Mouse (Mus musculus) activated CD4-positive, CD25-positive, alpha-beta regulatory T cell, adult 4 months (primary cell): ENCODE results near the gene Sf3a2. TPM values are rescaled to one million over a fixed set of nuclear protein-coding genes. Genes with fewer than 3 reads are reported as not detected.
"Not testable (repeated sequence)": the region's sequence is repeated elsewhere in the genome, so short reads cannot be mapped to it uniquely, and the experiment has no call there.

Source experiments
- ATAC-seq: one replicate; pipeline ENCODE4 v1.8.0; 2017
- polyA plus RNA-seq, 2 experiments: library from polyadenylated mRNA; unstranded; fragments of 100-300 nt; shearing (Covaris generic); gene quantifications; one replicate each; pipeline ENCODE4 v1.2.1; 2017

Sf3a2 gene
- polyA plus RNA-seq, 2 experiments from 2014 or later = 18.9 to 19.9 TPM

DNA sequence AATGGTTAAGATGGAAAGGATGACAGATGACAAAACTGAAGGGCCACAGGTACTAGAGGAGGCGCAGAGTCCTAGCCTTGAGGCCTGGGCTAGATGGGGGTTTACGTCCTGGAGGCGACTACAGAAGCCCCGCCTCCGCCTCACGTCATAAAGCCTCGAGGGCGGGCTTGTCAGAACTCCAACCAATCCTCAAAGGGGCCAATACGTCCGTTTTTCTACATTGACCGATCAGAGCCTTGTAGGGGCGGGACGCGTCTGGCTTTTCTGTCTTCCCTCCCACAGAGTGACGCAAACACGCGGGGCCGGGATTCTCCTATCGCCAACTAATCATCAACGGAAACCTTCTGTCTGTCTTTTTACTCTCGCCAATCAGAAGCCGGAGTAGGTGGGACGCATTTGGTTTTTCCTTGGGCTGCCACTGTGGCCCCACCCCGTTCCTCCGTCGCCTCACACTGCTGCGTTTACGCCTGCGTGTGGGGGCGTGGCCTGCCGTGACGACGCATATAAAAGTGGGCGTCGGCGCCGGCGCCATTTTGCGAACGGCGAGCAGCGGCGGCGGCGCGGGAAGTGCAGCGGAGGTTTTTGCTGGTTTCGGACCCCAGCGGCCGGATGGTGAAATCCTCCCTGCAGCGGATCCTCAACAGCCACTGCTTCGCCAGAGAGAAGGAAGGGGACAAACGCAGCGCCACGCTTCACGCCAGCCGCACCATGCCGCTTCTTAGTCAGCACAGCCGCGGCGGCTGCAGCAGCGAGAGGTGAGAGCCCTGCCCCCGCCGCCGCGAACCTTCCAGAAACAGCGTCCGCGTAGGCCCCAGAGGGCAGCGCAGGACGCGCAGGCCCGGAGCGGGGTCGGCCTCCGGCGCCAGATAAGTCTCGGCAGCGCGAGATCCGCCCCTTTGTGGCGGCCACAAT is 28.4 kb downstream of the Sf3a2 start, which contains the start of gene Oaz1:
Gene Oaz1 (plus strand): TSS at position 506 of the 912 bp plus-strand sequence.
- ATAC-seq = peak; percentile 90

DNA sequence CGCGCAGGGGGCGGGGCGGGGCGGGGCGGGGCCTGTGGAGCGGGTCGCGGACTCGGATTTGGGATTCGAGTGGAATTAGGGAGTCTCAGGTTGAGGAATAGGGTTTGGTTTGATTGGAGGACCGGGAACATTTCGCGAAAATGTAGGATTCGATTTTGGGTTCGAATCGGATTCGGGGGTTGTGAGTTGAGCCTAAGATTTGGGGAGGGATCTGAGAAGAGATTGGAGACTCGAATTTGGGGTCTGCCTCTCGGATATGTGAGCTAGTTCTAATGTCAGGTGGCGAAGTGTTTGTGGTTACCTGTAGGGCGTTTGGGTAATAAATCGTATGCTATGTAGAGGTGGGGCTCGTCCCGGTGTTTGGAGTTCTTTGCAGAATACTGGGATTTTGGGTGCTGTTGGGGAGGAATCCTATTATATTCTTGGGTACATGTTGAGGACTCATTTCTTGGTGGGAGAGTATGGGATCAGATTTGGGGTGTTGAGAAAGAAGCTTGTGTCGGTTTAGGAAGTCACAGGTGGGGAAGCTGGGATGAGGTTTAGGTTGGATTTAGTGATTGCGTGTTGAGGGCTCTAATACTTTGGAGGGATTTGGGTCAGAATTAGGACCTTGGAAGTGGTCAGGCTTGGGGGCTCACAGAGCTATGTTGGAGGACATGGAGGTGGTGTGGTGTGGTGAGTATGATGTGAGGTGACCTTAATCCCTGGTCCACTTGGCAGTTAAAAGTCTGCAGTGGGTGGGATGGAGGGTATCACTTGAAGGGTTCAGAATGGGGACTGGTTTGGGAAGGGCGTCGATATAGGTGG is 29.3 kb downstream of the Sf3a2 start:
- no peak for ATAC-seq

DNA sequence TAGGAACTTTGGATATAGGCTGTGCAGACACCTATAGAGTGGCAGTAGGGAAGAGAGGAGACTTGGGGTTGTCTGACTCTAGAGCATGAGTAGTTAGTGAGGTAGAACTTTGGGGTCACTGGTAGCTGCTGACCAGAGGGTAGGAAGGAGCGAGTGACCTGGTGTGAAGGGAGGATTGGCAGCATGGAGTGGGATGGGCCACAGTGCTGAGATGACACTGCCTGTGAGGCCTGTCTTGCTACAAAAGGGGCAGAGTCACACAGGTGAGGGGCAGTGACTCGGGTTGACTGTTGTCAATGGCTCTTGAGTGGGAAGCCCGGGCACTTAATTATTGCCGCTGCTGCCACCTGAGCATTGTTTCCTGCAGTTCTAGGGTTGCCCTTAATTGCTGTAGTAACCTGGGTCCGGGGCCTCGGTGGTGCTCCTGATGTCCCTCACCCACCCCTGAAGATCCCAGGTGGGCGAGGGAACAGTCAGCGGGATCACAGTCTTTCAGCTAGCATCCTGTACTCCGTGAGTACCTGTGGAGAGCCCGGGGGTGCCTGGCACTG is 29.9 kb downstream of the Sf3a2 start:
- ATAC-seq = no peak

DNA sequence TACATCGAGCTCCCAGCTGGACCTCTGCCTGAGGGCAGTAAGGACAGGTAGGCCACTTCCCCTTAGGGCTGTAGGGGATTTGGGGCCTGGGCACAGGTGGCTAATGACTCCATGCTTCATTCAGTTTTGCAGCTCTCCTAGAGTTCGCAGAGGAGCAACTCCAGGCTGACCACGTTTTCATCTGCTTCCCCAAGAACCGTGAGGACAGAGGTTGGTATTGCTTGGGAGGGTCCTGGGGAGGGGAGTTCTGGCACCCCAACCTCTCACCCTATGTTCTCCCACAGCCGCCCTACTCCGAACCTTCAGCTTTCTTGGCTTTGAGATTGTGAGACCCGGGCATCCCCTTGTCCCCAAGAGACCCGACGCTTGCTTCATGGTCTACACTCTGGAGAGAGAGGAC is 30.6 kb downstream of the Sf3a2 start:
- not testable (repeated sequence) for ATAC-seq

DNA sequence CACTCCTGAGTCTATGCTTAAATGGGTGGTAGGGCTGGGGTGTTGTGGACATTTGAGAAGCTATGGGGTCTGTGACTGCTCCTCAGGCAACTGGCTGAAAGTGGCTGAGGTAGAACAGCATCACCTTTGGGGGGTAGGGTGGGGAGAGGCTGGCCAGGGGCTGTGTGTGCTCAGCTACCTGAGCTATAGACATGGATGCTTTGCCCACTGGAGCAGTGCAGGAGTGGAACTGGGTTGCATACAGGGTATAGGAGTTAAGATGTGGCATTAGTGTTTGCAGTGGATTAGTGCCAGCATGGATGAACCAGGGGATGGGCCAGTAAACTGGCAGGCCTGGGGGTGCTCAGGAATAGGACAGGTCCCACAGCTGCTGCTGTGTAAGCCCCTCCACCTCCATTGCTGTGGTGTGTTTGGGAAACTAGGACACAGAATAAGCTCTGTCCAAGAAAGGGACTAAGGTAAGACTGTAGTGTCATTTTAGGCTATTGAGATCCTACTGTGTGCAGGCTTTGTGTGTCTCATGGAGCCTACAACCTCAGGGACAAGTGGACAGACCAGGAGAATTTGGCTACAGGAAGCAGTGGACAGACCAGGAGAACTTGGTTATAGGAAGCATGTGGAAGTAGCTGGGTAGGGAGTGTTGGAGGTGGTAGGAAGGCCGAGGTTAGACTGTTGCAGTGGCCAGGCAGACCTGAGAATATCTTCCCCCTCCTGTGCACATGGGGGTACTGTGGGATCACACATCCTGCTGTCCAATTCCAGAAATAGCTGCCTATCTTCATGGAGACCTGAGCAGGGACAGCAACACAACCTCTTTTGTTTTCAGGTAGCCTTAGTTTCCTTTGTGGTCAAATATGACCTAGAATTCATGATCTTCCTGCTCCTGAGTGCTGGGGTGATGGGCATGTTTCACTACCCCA is 31.6 kb downstream of the Sf3a2 start:
- ATAC-seq = no peak

DNA sequence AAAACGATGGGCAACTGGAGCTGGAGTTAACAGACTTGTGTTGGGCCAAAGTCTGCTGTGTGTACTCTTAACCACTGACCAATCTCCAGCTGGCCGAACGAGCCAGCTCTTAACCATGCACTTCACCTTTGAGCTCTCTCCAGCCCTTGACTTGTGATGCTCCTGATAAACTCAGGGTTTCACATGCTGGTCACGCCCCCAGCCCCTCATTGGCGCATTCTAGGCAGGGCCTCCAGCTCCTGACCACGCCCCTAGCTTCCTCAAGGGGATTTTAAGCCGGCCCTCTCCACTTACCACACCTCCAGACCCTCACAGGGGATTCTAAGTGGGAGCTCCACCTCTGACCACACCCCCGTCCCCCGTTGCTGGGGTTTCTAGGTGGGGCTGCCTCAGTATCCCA is 33.1 kb downstream of the Sf3a2 start:
- ATAC-seq = no peak

DNA sequence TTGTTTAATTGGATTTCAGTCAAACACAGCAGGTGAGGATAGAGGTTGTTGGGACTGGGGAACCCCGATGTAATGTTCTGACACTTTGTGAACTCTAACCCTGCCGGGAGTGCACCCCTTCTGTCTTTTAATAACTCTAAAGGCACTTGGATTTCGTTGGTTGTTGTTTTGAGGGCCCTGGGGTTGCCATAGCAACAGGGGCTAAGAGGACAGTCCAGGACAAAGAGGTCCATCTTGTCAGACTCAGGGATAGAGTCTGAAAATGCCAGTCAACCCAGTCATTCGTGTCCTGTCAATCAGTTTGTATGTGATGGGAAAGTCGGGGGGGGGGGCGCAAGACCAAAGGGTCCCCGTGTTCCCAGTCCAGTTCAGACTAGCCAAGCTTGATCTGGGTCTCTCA is 34.8 kb downstream of the Sf3a2 start:
- no peak for ATAC-seq

DNA sequence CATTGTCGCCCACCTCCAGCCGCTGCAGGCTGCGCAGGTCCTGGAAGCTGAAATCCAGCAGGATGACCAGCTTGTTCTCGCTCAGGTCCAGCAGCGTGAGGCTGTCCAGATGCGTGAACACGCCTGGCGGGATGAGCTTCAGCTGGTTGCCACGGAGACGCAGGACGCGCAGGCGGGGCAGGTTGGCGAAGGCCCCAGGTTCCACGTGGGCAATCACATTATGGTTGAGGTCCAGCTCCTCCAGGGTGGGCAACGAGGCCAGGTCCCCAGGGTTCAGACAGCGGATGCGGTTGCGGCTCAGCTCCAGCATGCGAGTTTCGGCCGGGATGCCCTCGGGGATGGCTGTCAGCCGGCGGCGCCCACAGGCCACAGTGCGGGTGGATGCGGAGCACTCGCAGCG is 37.6 kb downstream of the Sf3a2 start:
- ATAC-seq = no peak

DNA sequence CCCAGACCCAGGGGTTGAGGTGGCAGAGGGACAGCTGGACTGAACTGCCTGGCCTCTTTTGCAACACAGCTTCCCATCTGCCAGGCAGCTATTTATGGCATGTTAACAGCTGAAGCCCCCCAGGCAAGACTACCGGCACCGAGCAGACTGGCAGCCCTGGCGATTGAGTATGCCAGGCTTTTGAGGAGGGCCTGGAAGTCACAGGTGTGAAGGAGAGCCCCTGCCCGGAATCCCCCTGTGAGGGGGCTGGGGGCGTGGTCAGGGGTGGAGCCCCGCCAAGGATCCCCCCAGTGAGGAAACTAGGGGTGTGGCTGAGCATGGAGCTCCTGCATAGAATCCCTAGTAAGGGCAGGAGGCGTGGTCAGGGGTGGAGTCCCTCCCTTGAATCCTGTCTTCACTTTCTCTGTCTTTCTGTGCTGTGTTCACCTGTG is 39.0 kb downstream of the Sf3a2 start:
- ATAC-seq = no peak

DNA sequence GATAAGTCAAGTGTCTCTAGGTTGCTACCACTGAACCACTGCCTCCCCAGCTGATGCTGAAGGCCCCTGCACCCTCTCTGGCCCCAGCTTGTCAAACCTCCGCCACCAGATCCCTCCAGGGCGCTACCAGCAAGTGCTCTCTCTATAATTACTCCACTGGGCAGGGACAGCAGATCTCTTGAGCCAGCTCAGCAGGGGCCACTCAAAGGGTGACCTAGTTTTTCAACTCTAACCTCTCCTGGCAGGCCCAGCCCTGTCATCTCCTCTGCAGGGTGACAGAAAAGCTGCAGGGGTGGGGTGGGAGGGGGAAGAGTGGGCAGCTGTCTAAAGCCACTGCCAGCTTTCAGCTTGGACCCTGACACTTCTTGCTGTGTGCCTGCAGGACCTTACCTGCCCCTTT is 39.8 kb downstream of the Sf3a2 start:
- no peak for ATAC-seq

DNA sequence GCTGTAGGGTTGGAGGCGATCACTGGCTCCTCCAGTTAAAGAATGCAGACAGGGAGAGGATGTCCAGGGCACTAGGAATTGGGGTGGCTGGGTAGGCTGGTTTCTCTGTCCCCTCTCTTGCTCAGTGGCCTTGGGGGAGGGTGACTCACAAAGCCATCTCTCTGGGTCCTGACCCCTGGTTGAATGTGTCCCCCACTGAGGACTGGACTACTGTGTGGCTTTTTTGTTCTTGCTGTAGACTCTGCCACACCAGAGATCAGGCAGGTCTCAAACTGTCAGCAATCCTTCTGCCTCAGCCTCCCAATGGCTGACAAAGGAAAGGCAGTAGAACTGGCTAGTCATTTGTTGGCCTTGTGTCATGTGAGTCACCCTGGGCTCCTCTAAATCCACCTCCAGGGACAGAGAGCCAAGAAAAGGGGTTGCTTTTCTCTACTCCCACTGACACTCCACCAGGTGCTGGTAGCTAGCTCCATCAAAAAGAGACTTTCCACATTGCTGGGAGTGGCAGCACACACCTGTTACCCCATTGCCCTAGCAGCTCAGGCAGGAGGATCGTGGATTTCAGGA is 40.4 kb downstream of the Sf3a2 start:
- ATAC-seq = no peak

DNA sequence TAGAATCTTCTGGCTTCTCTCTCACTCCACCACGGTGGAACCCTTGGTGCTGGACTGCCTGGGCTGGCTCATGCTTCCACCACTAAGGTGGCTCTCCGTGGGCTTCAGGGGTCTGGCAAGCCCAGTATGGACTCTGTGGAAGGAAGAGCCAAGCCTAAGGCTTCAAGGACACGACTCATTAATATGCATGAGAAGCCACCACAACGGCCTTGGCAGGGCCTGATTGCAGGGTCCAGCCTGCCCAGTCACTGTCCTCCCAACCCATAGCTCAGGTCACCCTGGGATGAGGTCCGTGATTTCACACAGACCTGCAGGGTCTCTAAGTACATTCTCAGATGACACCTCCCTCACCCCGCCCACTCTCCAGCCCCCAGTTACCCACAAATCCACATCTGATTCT is 41.9 kb downstream of the Sf3a2 start:
- no peak for ATAC-seq

DNA sequence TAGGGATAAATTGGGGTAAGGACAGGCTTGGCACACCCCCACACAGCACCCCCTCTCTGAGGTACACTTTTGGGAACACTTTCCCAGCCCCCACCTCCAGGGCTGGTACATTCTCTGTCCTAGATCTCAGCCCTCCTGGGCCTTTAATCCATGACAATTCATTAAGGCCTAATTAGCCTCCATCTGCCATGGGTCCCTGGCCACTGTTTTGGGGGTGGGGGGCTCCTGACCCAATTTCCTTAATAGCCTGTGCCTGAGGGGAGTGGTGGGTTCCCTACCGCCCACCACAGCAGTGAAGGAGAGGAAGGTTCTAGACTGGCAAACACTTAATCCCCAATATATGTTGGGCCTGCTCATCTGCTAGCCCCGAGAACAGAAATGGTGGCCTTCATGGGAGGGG is 43.7 kb downstream of the Sf3a2 start:
- no peak for ATAC-seq

DNA sequence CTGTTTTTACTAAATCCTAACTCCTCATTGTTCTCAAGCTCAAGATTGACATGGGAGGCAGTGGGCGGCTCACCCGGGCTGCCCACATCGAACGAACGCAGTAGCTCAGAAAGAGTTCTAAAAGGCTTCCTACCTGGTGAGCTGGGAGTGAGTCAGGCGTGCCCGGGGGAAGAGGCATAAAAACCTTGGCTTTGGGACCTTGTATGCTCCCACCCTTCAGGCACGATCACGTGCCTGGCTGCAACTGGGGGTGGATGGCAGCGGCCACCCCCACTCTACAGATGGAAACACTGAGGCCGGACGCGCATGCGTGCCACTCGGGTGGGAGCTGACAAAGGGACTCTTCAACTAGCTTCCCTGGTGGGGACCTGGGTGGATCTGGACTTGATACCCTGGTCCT is 44.3 kb downstream of the Sf3a2 start:
- no peak for ATAC-seq

DNA sequence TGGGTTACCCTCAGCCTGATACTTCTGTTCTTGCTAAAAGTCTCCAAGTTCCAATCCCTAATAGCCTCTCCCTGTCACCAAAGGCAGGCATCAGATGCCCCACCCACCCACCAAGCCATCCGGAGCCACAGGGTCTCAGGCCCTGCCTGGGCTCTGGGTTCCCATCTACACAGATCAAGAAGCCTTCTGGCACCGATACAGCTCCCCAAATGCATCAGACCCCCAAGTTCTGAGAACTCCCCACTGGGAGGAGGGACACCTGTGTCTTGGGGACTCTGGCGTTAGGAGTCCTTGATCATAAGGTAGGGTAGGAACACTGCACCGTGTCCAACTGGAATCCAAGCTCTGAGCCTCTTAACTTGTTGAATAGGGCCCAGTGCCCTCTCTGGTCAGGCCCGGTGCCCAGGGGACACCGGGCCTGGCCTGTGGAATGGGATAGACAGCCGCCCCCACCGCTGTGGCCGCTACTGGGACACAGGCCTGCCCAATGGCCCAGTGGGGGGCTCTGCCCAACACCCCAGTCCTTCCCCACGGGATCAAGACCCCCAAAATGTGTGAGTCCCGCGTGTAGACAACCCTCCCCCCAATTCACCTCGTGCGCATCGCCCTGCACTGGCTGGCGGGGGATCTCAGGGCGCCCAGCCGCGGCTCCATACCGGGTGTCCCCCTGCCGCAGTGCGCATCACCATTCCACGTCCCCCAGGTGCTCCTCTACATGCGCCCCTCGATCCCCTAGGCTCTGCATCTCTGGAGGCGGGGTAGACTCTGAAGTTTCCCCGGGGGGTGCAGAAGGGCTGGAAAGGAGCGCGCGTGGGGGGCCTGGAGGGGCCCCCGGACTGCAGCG is 45.3 kb downstream of the Sf3a2 start:
- no peak for ATAC-seq

DNA sequence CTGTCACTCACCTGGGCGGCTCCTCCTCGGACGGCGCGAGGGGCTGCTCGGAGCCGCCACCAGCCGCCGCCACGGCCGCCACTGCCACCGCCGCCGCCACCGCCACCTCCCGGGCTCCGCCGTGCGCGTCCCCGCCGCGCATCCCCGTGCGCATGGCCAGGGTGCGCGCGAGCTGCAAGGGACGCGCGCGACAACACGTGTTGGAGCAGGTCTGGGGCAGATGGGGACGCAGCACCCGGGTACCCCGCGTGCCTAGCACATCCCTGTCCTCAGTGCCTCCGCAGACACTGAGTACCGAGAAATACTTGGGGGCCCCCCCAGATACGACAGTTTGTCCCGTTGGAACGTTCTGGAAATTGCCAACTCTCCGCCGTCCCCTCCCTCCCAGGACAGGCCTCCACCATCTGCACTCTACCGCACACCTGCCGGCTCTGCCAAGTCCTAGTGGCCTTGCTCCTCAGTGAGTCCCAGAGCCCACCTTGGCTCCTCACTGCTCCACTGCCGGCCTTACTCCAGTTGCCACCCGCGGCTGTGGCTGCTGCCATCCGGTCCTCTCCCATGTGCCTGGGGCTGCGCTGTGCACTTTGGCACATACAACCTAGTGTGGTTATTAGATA is 46.0 kb downstream of the Sf3a2 start, which contains the start of gene Lingo3:
Gene Lingo3 (minus strand): TSS at position 109 of the 617 bp plus-strand sequence.
- no peak for ATAC-seq

DNA sequence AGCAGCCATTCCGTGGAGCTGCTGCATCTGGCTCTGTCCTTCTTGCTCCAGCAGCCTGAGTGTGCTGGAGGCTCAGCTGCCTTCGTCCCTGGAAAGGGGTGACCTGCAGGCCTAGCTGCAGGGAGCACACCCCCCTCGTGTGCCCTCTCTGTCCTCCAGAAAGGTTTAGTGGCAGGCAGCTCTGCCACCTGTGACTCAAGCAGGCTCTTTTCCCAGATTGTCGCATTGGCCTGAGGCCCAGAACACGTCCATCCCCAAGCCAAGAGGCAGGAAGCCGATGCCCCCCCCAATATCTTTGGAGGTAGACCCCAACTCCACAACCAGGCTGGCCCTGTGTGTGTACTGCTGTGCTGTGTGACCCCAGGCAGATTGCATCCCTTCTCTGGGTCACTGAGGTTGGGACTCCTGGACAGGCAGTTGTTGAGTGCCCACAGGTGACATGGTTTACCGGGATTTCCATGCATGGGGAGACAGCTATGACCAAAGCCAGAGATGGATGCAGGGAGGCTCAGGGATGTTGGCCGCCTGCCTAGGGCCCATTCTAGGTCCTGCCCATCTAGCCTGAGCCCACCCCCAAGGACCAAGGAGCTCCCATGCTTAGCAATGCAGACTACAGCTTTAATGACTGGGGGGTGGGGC is 47.2 kb downstream of the Sf3a2 start:
- no peak for ATAC-seq

DNA sequence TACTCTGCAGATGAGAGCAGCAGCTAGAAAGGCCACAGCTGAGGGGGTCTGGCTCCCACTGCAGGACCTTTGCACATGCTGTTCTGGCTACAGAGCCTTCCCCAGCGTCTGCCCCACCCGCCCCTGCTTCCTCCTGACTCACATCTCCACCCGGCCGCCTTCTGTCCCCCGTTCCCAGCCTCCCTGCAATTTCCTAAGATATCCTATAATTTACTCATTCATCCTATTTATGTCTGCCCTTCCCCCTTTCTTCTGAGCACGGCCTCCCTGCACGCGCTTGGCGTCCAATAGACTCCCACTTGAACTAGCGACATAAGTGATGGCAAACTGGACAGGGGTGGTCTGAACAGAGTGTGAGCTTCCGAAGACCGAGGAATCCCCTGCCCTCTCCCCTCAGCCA is 47.7 kb downstream of the Sf3a2 start:
- no peak for ATAC-seq

DNA sequence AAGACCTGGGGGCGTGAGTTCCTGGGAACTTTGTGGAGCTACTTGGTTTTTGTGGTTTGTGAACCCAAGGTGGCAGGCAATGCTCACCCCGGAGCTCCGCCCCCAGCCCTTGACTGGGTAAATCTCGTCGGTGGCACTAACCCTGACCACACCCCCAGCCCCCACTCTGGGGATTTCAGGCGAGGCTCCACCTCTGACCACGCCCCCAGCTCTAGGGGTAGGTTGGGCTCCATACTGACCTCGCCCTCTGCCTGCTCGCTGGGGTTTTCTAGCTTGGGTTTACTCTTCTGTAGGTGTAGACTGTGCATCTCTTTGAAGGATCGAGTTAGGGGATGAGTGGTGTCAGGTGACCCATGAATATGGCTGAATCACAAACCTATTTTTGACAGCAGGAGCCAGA is 50.6 kb downstream of the Sf3a2 start:
- ATAC-seq = peak; percentile 79
